Mouse (Mus musculus): ENCODE data around the gene Ces2f.

DNA sequence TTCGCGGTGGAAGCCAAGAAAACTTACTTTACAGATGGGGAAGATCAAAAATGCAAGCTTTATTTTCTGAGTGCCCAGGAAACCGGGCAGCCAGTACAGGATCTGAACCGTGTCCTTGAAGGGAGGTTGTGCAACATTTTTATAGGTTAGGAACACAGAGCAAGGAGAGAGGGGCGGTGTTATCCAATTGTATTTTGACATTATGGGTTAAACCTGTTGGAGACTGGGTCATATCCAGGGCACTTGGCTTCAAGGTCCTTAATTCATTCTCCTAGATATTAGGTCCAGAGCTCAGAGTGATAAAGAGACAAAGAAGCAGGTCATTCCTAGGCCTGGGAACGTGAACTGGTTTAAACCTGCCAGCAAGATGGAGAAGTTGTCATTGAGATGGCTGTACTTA is 52.0 kb downstream of the Ces2f start:
- TF ChIP-seq CTCF (IDR thresholded peaks at IDR 0.05; ENCODE audit: low read depth) (no peak), EP300 (IDR thresholded peaks at IDR 0.05; ENCODE audit: low read depth) (no peak)

Measured in heart, postnatal 0 days (tissue).